Mouse (Mus musculus) embryonic fibroblast, embryonic 13.5 days (primary cell): ENCODE results near the gene Lrrc8c. TPM values are rescaled to one million over a fixed set of nuclear protein-coding genes. Genes with fewer than 3 reads are reported as not detected.

Experiments used
- H3K27ac ChIP-seq: 2 replicates; pipeline ENCODE4 v1.5.1; 2012; ENCODE audit warnings: low read length, control low read depth, inconsistent platforms; ENCODE audit not compliant: insufficient read depth
- H3K4me1 ChIP-seq: 2 replicates; pipeline ENCODE4 v1.6.1; 2011; ENCODE audit warnings: low read length; ENCODE audit not compliant: control insufficient read depth, insufficient read depth
- H3K4me3 ChIP-seq: 2 replicates; pipeline ENCODE4 v1.5.1; 2011; ENCODE audit warnings: mild to moderate bottlenecking, control low read depth, low read length; ENCODE audit not compliant: insufficient read depth
- CTCF ChIP-seq: IDR thresholded peaks from 2 replicates; pipeline ENCODE4 v1.5.1; 2011; ENCODE audit warnings: mild to moderate bottlenecking, control low read depth, low read length, moderate library complexity, borderline replicate concordance; ENCODE audit not compliant: insufficient read depth
- POLR2A ChIP-seq: IDR thresholded peaks from 2 replicates; pipeline ENCODE4 v1.6.1; 2011; ENCODE audit warnings: low read depth, mild to moderate bottlenecking, control low read depth, low read length, moderate library complexity
- polyA plus RNA-seq: library from polyadenylated mRNA; stranded (reverse); fragments of >200 nt; gene quantifications from 2 replicates; pipeline ENCODE4 v1.2.4, GENCODE M21; 2011; ENCODE audit warnings: low read depth; ENCODE audit not compliant: missing spikeins, insufficient read length

Gene Lrrc8c
- polyA plus RNA-seq, 1 experiment = 47.1 TPM

GRCm38 (mm10) chr5:105587471-105587870, 68.3 kb downstream of the Lrrc8c start:
- Histone ChIP-seq H3K27ac (no peak overlapping the region), H3K4me1 (peaks cover 5% of the 10 kb centered on the region; the same call in 1 of the 2 replicates), H3K4me3 (no peak overlapping the region)
- TF ChIP-seq CTCF = no peak
- TF ChIP-seq POLR2A = no peak

- no peak overlapping the region for H3K27ac ChIP-seq
- no peak overlapping the region for H3K4me3 ChIP-seq
- H3K4me1 ChIP-seq = peaks cover 5% of the 10 kb centered on the region; the same call in 1 of the 2 replicates
- TF ChIP-seq POLR2A (no peak), CTCF (no peak)
Measured at GRCm38 (mm10) chr5:105588683-105589082, 69.5 kb downstream of the Lrrc8c start.

GRCm38 (mm10) chr5:105589119-105589518, 69.9 kb downstream of the Lrrc8c start:
- Histone ChIP-seq H3K4me3 (no peak overlapping the region), H3K4me1 (peaks cover 5% of the 10 kb centered on the region; the same call in 1 of the 2 replicates), H3K27ac (no peak overlapping the region)
- no peak for TF ChIP-seq POLR2A

DNA sequence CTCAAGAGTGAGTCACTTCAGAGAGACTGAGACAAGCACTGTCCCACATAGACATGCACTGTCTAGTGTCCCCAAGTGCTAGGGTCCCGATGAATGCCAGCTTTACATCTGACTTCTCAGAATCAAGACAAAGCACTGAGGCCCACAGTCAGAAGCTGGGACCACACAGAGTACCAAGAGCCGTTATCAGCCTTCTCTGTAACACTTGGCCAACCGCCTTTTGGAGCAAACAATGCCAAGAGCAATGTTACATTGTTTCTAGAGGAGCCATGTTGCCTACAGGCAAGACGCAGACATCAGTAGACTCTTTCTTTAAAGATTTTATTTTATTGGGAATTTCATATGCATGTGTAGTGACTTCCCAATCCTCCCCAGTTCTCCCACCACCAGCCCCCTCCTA, 73.2 kb downstream of the Lrrc8c start:
- Histone ChIP-seq H3K4me1 (peaks cover 2% of the 10 kb centered on the region; the same call in 1 of the 2 replicates), H3K27ac (no peak overlapping the region), H3K4me3 (no peak overlapping the region)
- no peak for TF ChIP-seq CTCF
- no peak for TF ChIP-seq POLR2A

GRCm38 (mm10) chr5:105593630-105594029, 74.4 kb downstream of the Lrrc8c start:
- Histone ChIP-seq H3K27ac (no peak overlapping the region), H3K4me1 (no peaks in the 10 kb centered on the region), H3K4me3 (no peak overlapping the region)
- TF ChIP-seq POLR2A (no peak), CTCF (no peak)

DNA sequence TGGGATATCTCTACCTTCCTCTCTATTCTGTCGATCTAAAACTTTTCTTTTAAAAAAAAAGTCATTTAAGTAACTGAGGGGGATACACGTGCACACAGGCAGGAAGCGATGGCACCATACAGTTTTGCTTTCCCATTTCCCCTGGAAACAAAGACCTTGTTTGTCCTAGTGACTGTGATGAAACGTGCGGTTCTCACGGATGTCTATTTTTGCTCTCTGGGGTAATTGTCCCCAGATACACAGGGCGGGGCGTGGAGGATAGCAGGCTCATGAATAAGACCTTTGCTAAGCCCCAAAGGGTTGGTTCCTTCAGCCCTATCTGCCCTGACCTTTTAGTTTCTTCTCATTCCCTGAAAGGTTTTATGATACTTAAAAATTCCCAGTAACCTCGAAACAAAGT, 79.7 kb downstream of the Lrrc8c start:
- Histone ChIP-seq H3K27ac (no peak overlapping the region), H3K4me1 (no peaks in the 10 kb centered on the region), H3K4me3 (no peak overlapping the region)
- no peak for TF ChIP-seq CTCF
- no peak for TF ChIP-seq POLR2A

GRCm38 (mm10) chr5:105599315-105599714, 80.1 kb downstream of the Lrrc8c start:
- H3K4me1 ChIP-seq = no peaks in the 10 kb centered on the region

DNA sequence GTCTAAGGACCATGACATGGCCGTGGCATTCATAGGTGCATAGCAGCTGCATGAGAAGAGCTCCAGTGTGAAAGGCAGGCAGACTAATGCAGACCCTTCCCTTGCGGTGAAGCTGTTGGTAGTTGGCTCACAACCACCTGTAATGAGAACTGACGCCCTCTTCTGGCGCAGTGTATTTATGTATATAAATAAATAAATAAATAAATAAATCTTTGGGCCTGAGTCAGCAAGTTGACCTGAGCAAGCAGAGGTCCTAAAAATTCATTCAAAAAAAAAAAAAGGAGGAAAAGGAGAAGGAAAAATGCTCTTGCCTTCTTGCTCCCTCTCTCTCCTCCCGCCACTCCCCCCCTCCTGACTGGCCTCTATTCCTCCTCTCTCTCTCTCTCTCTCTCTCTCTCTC, 81.8 kb downstream of the Lrrc8c start:
- Histone ChIP-seq H3K4me3 (no peak overlapping the region), H3K27ac (no peak overlapping the region), H3K4me1 (no peaks in the 10 kb centered on the region)
- TF ChIP-seq CTCF = no peak
- TF ChIP-seq POLR2A = no peak

More at GRCm38 (mm10) chr5:105599315-105599714, 80.1 kb downstream of the Lrrc8c start:
- no peak overlapping the region for H3K27ac ChIP-seq
- no peak overlapping the region for H3K4me3 ChIP-seq
- TF ChIP-seq CTCF (no peak), POLR2A (no peak)

GRCm38 (mm10) chr5:105602585-105602984, 83.4 kb downstream of the Lrrc8c start:
- Histone ChIP-seq H3K4me1 (no peaks in the 10 kb centered on the region), H3K27ac (no peak overlapping the region), H3K4me3 (no peak overlapping the region)
- no peak for TF ChIP-seq POLR2A
- TF ChIP-seq CTCF = no peak

DNA sequence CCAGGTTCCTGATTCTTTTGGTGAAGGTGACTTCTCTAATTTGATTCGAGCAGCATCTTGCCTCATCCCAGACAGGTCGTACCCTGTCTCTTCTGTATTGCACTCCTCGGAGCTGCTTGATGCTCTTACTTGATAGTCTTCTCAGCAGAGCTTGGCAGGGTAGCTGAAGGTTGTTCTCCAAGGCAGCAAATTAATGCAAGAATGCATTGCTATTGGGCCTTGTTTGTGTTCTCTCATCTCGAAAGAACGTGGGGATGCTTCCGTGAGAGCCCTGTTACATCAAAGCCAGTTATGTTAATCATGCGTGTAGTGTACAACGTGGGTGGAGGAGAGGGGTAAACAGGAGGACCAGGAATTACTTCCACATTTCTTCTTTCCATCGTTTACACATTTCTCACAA, 86.5 kb downstream of the Lrrc8c start:
- TF ChIP-seq POLR2A = no peak
- no peak for TF ChIP-seq CTCF
- no peak overlapping the region for H3K4me3 ChIP-seq
- H3K4me1 ChIP-seq = no peaks in the 10 kb centered on the region
- H3K27ac ChIP-seq = no peak overlapping the region

DNA sequence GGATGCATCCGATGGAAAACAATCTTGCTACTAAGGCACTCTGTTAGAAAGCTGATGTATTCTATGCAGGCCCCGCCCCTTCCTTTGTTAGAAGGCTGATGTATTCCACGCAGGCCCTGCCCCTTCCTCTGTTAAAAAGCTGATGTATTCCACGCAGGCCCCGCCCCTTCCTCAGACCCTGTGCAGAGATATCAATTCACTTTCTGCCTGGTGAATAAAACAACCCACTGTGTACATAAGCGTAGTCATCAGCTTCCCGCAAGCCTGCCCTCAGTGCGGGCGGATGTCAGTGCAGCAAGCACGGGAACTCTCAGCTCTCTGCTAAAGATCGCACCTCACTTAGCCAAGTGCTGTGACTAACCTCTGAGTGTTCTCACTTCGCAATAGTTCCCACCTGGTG, 90.5 kb downstream of the Lrrc8c start:
- no peak overlapping the region for H3K4me3 ChIP-seq
- no peaks in the 10 kb centered on the region for H3K4me1 ChIP-seq
- no peak for TF ChIP-seq CTCF
- TF ChIP-seq POLR2A = no peak
- H3K27ac ChIP-seq = no peak overlapping the region
